Mouse (Mus musculus) ES-Bruce4 (cell line): ENCODE results near the gene Rgs21.

Experiments used
- CTCF ChIP-seq: IDR thresholded peaks from one replicate; pipeline ENCODE4 v1.8.1; 2011; ENCODE audit warnings: low read depth, low read length
- POLR2A ChIP-seq: IDR thresholded peaks from one replicate; pipeline ENCODE4 v1.8.1; 2011; ENCODE audit warnings: low read length; ENCODE audit not compliant: insufficient read depth

- no peak for TF ChIP-seq CTCF
- no peak for TF ChIP-seq POLR2A
Measured at GRCm38 (mm10) chr1:144567567-144567966, at the start of gene Rgs21.
